Mouse (Mus musculus): ENCODE results near the gene Zfp574. TPM values are rescaled to one million over a fixed set of nuclear protein-coding genes. Genes with fewer than 3 reads are reported as not detected.

Gene Zfp574
- polyA plus RNA-seq, 1 experiment: 16.8 TPM

Other genes with a start within 250 kb of the Zfp574 start
- gene Gm9844, start 210.4 kb upstream of the Zfp574 start, polyA plus RNA-seq (2012; rRNA removed): 4.1 and 5.9 TPM in 2 replicates
- gene Lypd4, start 202.6 kb upstream of the Zfp574 start, polyA plus RNA-seq (2012; rRNA removed): not detected in 2 replicates
- not detected in 2 replicates for gene Dmrtc2, start 202.5 kb upstream of the Zfp574 start, polyA plus RNA-seq (2012; rRNA removed)
- gene Rps19, start 188.2 kb upstream of the Zfp574 start, polyA plus RNA-seq (2012; rRNA removed): 648 and 720 TPM in 2 replicates
- 60.4 and 84.9 TPM in 2 replicates for gene Cd79a, start 175.2 kb upstream of the Zfp574 start, polyA plus RNA-seq (2012; rRNA removed)
- 114 and 145 TPM in 2 replicates for gene Arhgef1, start 169.7 kb upstream of the Zfp574 start, polyA plus RNA-seq (2012; rRNA removed)
- gene Gm4881, start 128.1 kb upstream of the Zfp574 start, polyA plus RNA-seq (2012; rRNA removed): not detected in 2 replicates
- gene Rabac1, start 99.8 kb upstream of the Zfp574 start, polyA plus RNA-seq (2012; rRNA removed): 189 and 214 TPM in 2 replicates
- 1.8 and 3.3 TPM in 2 replicates for gene Atp1a3, start 66.6 kb upstream of the Zfp574 start, polyA plus RNA-seq (2012; rRNA removed)
- gene Grik5, start 221 bp upstream of the Zfp574 start, polyA plus RNA-seq (2012; rRNA removed): 6.4 and 8.7 TPM in 2 replicates
- gene Pou2f2, start 107.2 kb downstream of the Zfp574 start, polyA plus RNA-seq (2012; rRNA removed): 2.6 and 3.9 TPM in 2 replicates
- 52.6 and 66.0 TPM in 2 replicates for gene Dedd2, start 148.0 kb downstream of the Zfp574 start, polyA plus RNA-seq (2012; rRNA removed)
- 4.2 and 7.1 TPM in 2 replicates for gene Zfp526, start 148.9 kb downstream of the Zfp574 start, polyA plus RNA-seq (2012; rRNA removed)
- gene Gsk3a, start 165.3 kb downstream of the Zfp574 start, polyA plus RNA-seq (2012; rRNA removed): 95.8 and 123 TPM in 2 replicates
- 15.3 and 19.4 TPM in 2 replicates for gene Erf, start 178.2 kb downstream of the Zfp574 start, polyA plus RNA-seq (2012; rRNA removed)
- gene Cic, start 195.1 kb downstream of the Zfp574 start, polyA plus RNA-seq (2012; rRNA removed): 44.3 and 45.6 TPM in 2 replicates
- gene Pafah1b3, start 225.4 kb downstream of the Zfp574 start, polyA plus RNA-seq (2012; rRNA removed): 173 and 176 TPM in 2 replicates
- not detected in 2 replicates for gene Prr19, start 228.8 kb downstream of the Zfp574 start, polyA plus RNA-seq (2012; rRNA removed)
- gene Tmem145, start 233.5 kb downstream of the Zfp574 start, polyA plus RNA-seq (2012; rRNA removed): 0.19 and 0.21 TPM in 2 replicates
- gene Megf8, start 244.6 kb downstream of the Zfp574 start, polyA plus RNA-seq (2012; rRNA removed): 11.6 and 14.3 TPM in 2 replicates